Mouse (Mus musculus) MEL (cell line): ENCODE results near the gene Nova2. TPM values are rescaled to one million over a fixed set of nuclear protein-coding genes. Genes with fewer than 3 reads are reported as not detected.

Experiments used
- DNase-seq: peaks from one replicate; pipeline ENCODE4 v3.0.0; 2011; ENCODE audit warnings: low read depth, low spot score
- H3K27ac ChIP-seq: 2 replicates; pipeline ENCODE4 v1.5.1; 2012; ENCODE audit warnings: low read depth, mild to moderate bottlenecking, control low read depth, low read length, moderate library complexity; ENCODE audit not compliant: control insufficient read depth
- H3K27me3 ChIP-seq, 2 experiments: fragments of 150-350 bp in 1 of 2; sonication (generic) in 1 of 2; 2 replicates each; pipeline ENCODE4 v1.6.1; 2012; ENCODE audit warnings: low read length in 2 of 2, mild to moderate bottlenecking in 2 of 2, improper control_type of control experiment in 1 of 2, moderate library complexity in 1 of 2; ENCODE audit not compliant: insufficient read depth in 2 of 2, control insufficient read depth in 1 of 2
- H3K36me3 ChIP-seq, 2 experiments: 2 replicates each; pipeline ENCODE4 v1.6.1; 2012 to 2014; ENCODE audit warnings: low read length in 2 of 2, improper control_type of control experiment in 1 of 2, inconsistent platforms in 1 of 2, mild to moderate bottlenecking in 1 of 2; ENCODE audit not compliant: insufficient read depth in 2 of 2, control insufficient read depth in 1 of 2
- H3K4me1 ChIP-seq, 2 experiments: fragments of 150-350 bp in 1 of 2; sonication (generic) in 1 of 2; 2 replicates each; pipeline ENCODE4 v1.6.1; 2012; ENCODE audit warnings: low read length in 2 of 2, improper control_type of control experiment in 1 of 2, mild to moderate bottlenecking in 1 of 2; ENCODE audit not compliant: insufficient read depth in 2 of 2, control insufficient read depth in 1 of 2
- H3K4me3 ChIP-seq, 2 experiments: fragments of 150-350 bp in 1 of 2; sonication (generic) in 1 of 2; 2 replicates each; pipeline ENCODE4 v1.5.1; 2012; ENCODE audit warnings: low read depth in 2 of 2, low read length in 2 of 2, mild to moderate bottlenecking in 2 of 2, moderate library complexity in 2 of 2, control low read depth in 1 of 2, improper control_type of control experiment in 1 of 2; ENCODE audit not compliant: control insufficient read depth in 1 of 2, insufficient read depth in 1 of 2
- H3K79me2 ChIP-seq: 2 replicates; pipeline ENCODE4 v1.6.1; 2012; ENCODE audit warnings: mild to moderate bottlenecking, low read length, moderate library complexity; ENCODE audit not compliant: control insufficient read depth, poor library complexity, insufficient read depth
- H3K9ac ChIP-seq: 2 replicates; pipeline ENCODE4 v1.6.1; 2012; ENCODE audit warnings: low read depth, mild to moderate bottlenecking, control low read depth, low read length, moderate library complexity; ENCODE audit not compliant: control insufficient read depth, poor library complexity, severe bottlenecking
- H3K9me3 ChIP-seq: fragments of 150-350 bp; sonication (generic); replicated peaks from 2 replicates; pipeline ENCODE4 v1.6.1; 2012; ENCODE audit warnings: mild to moderate bottlenecking, low read length, improper control_type of control experiment, moderate library complexity; ENCODE audit not compliant: insufficient read depth
- BHLHE40 ChIP-seq: IDR thresholded peaks from 2 replicates; pipeline ENCODE4 v1.6.1; 2012; ENCODE audit warnings: low read depth, mild to moderate bottlenecking, inconsistent platforms, low read length, improper control_type of control experiment, borderline replicate concordance
- CHD1 ChIP-seq: IDR thresholded peaks from 2 replicates; pipeline ENCODE4 v1.6.1; 2012; ENCODE audit warnings: low read depth, mild to moderate bottlenecking, inconsistent platforms, low read length, improper control_type of control experiment
- CTCF ChIP-seq, 3 experiments: IDR thresholded peaks in 2 of 3; conservative IDR thresholded peaks in 1 of 3; 2 replicates each; pipeline ENCODE4 v1.5.1; 2011 to 2012; ENCODE audit warnings: low read length in 3 of 3, low read depth in 2 of 3, mild to moderate bottlenecking in 2 of 3, improper control_type of control experiment in 1 of 3, inconsistent platforms in 1 of 3, mixed read lengths in 1 of 3, moderate library complexity in 1 of 3; ENCODE audit not compliant: control insufficient read depth in 1 of 3, insufficient read depth in 1 of 3, poor library complexity in 1 of 3, severe bottlenecking in 1 of 3
- E2F4 ChIP-seq: IDR thresholded peaks from 2 replicates; pipeline ENCODE4 v1.6.1; 2011; ENCODE audit warnings: low read depth, low read length, improper control_type of control experiment, borderline replicate concordance
- GATA1 ChIP-seq: IDR thresholded peaks from 2 replicates; pipeline ENCODE4 v1.6.1; 2011; ENCODE audit warnings: low read depth, low read length, improper control_type of control experiment
- HCFC1 ChIP-seq: IDR thresholded peaks from 2 replicates; pipeline ENCODE4 v1.6.1; 2012; ENCODE audit warnings: low read depth, mild to moderate bottlenecking, inconsistent platforms, low read length, improper control_type of control experiment, moderate library complexity
- JUND ChIP-seq: IDR thresholded peaks from 2 replicates; pipeline ENCODE4 v1.6.1; 2011; ENCODE audit warnings: low read depth, mild to moderate bottlenecking, improper control_type of control experiment, low read length
- KAT2A ChIP-seq: conservative IDR thresholded peaks from 2 replicates; pipeline ENCODE4 v1.6.1; 2012; ENCODE audit warnings: low read depth, low read length, improper control_type of control experiment, inconsistent platforms
- MAFK ChIP-seq: IDR thresholded peaks from 2 replicates; pipeline ENCODE4 v1.6.1; 2011; ENCODE audit warnings: low read depth, mild to moderate bottlenecking, low read length, improper control_type of control experiment, borderline replicate concordance
- MAX ChIP-seq: IDR thresholded peaks from 2 replicates; pipeline ENCODE4 v1.6.1; 2011; ENCODE audit warnings: low read length, improper control_type of control experiment
- MEF2A ChIP-seq: IDR thresholded peaks from 2 replicates; pipeline ENCODE4 v1.6.1; 2014; ENCODE audit warnings: low read depth, mild to moderate bottlenecking, inconsistent platforms, low read length, improper control_type of control experiment; ENCODE audit not compliant: poor library complexity, insufficient replicate concordance, severe bottlenecking; ENCODE audit errors: extremely low read depth
- MXI1 ChIP-seq: IDR thresholded peaks from 2 replicates; pipeline ENCODE4 v1.6.1; 2011; ENCODE audit warnings: mild to moderate bottlenecking, low read depth, low read length, improper control_type of control experiment
- MYB ChIP-seq: IDR thresholded peaks from 2 replicates; pipeline ENCODE4 v1.6.1; 2011; ENCODE audit warnings: mild to moderate bottlenecking, low read depth, low read length, improper control_type of control experiment
- NELFE ChIP-seq: IDR thresholded peaks from 2 replicates; pipeline ENCODE4 v1.6.1; 2011; ENCODE audit warnings: low read depth, low read length, improper control_type of control experiment
- POLR2A ChIP-seq, 2 experiments: IDR thresholded peaks; 2 replicates each; pipeline ENCODE4 v1.6.1; 2011 to 2012; ENCODE audit warnings: low read length in 2 of 2, mild to moderate bottlenecking in 2 of 2, control low read depth in 1 of 2, improper control_type of control experiment in 1 of 2, low read depth in 1 of 2, moderate library complexity in 1 of 2; ENCODE audit not compliant: control insufficient read depth in 1 of 2, insufficient read depth in 1 of 2, poor library complexity in 1 of 2
- POLR2AphosphoS5 ChIP-seq: IDR thresholded peaks from 2 replicates; pipeline ENCODE4 v1.6.1; 2012; ENCODE audit warnings: low read depth, borderline replicate concordance, mild to moderate bottlenecking, inconsistent platforms, low read length, moderate library complexity, mixed read lengths
- SIN3A ChIP-seq: IDR thresholded peaks from 2 replicates; pipeline ENCODE4 v1.6.1; 2012; ENCODE audit warnings: low read length, improper control_type of control experiment, inconsistent platforms
- SMC3 ChIP-seq: IDR thresholded peaks from 2 replicates; pipeline ENCODE4 v1.6.1; 2011; ENCODE audit warnings: low read depth, low read length, improper control_type of control experiment
- TAL1 ChIP-seq: IDR thresholded peaks from 2 replicates; pipeline ENCODE4 v1.6.1; 2012; ENCODE audit warnings: mild to moderate bottlenecking, inconsistent platforms, low read length, moderate library complexity, mixed read lengths
- TBP ChIP-seq: IDR thresholded peaks from 2 replicates; pipeline ENCODE4 v1.8.0; 2011; ENCODE audit warnings: low read depth, low read length, improper control_type of control experiment
- TCF12 ChIP-seq: IDR thresholded peaks from 2 replicates; pipeline ENCODE4 v1.6.1; 2014; ENCODE audit warnings: low read depth, mild to moderate bottlenecking, inconsistent platforms, low read length, improper control_type of control experiment, moderate library complexity
- UBTF ChIP-seq: IDR thresholded peaks from 2 replicates; pipeline ENCODE4 v1.6.1; 2012; ENCODE audit warnings: low read depth, mild to moderate bottlenecking, inconsistent platforms, low read length, improper control_type of control experiment, moderate library complexity, borderline replicate concordance; ENCODE audit not compliant: insufficient read depth
- USF1 ChIP-seq: IDR thresholded peaks from 2 replicates; pipeline ENCODE4 v1.6.1; 2014; ENCODE audit warnings: low read depth, mild to moderate bottlenecking, inconsistent platforms, low read length, improper control_type of control experiment, moderate library complexity
- USF2 ChIP-seq, 2 experiments: IDR thresholded peaks; 2 replicates each; pipeline ENCODE4 v1.6.1; 2011 to 2012; ENCODE audit warnings: improper control_type of control experiment in 2 of 2, low read length in 2 of 2, borderline replicate concordance in 1 of 2, inconsistent platforms in 1 of 2, low read depth in 1 of 2, mild to moderate bottlenecking in 1 of 2; ENCODE audit not compliant: insufficient read depth in 1 of 2
- ZC3H11A ChIP-seq: IDR thresholded peaks from 2 replicates; pipeline ENCODE4 v1.6.1; 2012; ENCODE audit warnings: low read depth, mild to moderate bottlenecking, inconsistent platforms, low read length, improper control_type of control experiment
- ZKSCAN1 ChIP-seq: IDR thresholded peaks from 2 replicates; pipeline ENCODE4 v1.6.1; 2012; ENCODE audit warnings: low read depth, mild to moderate bottlenecking, inconsistent platforms, low read length, improper control_type of control experiment, moderate library complexity
- ZNF384 ChIP-seq: IDR thresholded peaks from 2 replicates; pipeline ENCODE4 v1.6.1; 2012; ENCODE audit warnings: low read depth, mild to moderate bottlenecking, inconsistent platforms, low read length, improper control_type of control experiment
- polyA plus RNA-seq, 2 experiments: library from polyadenylated mRNA; stranded (reverse) in 1 of 2; unstranded in 1 of 2; fragments of >175 nt in 1 of 2; fragments of >200 nt in 1 of 2; gene quantifications; 2 replicates each; pipeline versions ENCODE4 v1.2.1 to v1.2.4; 2012; ENCODE audit warnings: low replicate concordance in 2 of 2, low read depth in 1 of 2; ENCODE audit not compliant: insufficient read length in 2 of 2, insufficient read depth in 1 of 2, missing spikeins in 1 of 2
- total RNA-seq: library from RNA; depleted of rRNA; stranded (reverse); fragments of 300-350 nt; gene quantifications from 2 replicates; pipeline ENCODE4 v1.2.3, GENCODE M21; 2012

Nova2 gene
- total and polyA plus RNA-seq, 3 experiments = 0.04 to 0.22 TPM; not detected in 1

DNA sequence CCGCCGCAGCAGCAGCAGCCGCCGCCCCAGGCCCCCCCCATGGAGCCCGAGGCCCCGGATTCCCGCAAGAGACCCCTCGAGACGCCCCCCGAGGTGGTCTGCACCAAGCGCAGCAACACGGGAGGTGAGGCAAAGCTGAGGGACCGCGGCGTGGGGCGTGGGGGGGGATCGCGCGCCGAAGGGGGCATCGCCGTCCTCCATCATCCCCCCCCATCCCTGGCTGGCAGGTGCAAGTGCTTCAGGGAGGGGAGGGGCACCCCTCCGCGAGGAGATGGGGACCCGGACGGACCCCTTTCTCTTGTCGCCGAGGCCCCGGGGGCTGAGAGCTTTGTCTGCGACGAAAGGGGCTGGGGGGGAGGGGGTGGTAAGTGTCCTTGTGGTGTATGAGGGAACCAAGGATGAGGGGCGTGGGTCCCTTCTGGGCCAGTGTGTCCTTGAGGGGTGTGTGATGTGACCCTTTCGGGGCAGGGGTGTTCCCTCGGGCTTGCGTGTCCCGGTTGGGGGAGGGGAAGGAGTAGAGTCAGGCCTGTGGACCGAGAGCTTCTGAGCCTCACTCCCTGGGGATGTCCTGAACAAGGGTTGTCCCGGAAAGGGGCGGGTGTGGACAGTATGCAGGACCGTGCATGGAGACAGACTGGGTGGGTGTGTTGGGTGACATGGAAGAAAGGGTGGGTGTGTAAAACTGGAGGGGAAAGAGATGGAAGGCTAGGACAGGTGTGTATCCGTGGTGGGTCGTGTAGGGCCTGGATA lies 528 bp downstream of the Nova2 start:
- Histone ChIP-seq H3K27ac (no peak overlapping the region), H3K79me2 (no peaks in the 10 kb centered on the region), H3K4me3 (no peak overlapping the region), H3K36me3 (no peaks in the 10 kb centered on the region)
- TF ChIP-seq NELFE = no peak
- TF ChIP-seq POLR2AphosphoS5 = no peak
- no peak for TF ChIP-seq MAFK
- no peak for TF ChIP-seq ZKSCAN1
- TF ChIP-seq POLR2A (IDR thresholded peaks at IDR 0.05; ENCODE audit: control insufficient read depth in 1 of 2, insufficient read depth in 1 of 2, low read depth in 1 of 2, low read length in 2 of 2, poor library complexity in 1 of 2) = no peak
- no peak for TF ChIP-seq CTCF (IDR thresholded peaks at IDR 0.05 in 2 of 3, conservative IDR thresholded peaks at IDR 0.05 in 1 of 3; ENCODE audit: control insufficient read depth in 1 of 3, insufficient read depth in 1 of 3, low read depth in 2 of 3, low read length in 3 of 3, poor library complexity in 1 of 3, severe bottlenecking in 1 of 3)
- no peak for TF ChIP-seq MEF2A
- TF ChIP-seq ZC3H11A = no peak
- no peak for TF ChIP-seq MAX
- TF ChIP-seq GATA1 = no peak
- TF ChIP-seq SMC3 = no peak
- no peak for TF ChIP-seq TCF12
- no peak for TF ChIP-seq MYB
- TF ChIP-seq, all 39 proteins: peak for 0
- Histone ChIP-seq H3K4me1 (no peaks in the 10 kb centered on the region; a peak in 1 of 4 replicates), H3K9ac (no peak overlapping the region), H3K27me3 (peaks cover 8 to 9% of the 10 kb centered on the region in 2 experiments), H3K9me3 (no peaks in the 10 kb centered on the region)
- no peak for DNase-seq

DNA sequence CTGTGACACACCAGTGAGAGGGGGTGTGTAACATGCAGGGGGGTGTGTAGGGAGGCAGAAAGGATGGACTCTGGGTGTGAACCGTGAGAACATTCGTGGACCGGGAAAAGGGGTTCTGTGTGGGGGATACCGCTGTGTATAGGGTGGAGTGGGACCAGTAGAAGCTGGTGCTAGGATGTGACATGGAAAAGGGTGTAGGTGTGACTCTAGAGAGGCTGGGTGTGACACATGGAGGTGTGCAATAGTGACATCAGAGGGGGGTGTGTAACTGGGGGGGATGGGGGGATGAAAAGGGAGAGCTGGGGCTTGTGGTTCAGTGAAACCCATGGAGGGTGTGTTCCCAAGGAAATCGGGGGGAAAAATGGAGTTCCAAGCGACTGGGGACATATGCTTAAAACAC lies 1.2 kb downstream of the Nova2 start:
- no peaks in the 10 kb centered on the region for H3K36me3 ChIP-seq
- H3K9ac ChIP-seq = no peak overlapping the region
- no peaks in the 10 kb centered on the region for H3K79me2 ChIP-seq
- H3K4me1 ChIP-seq = no peaks in the 10 kb centered on the region; a peak in 1 of 4 replicates
- H3K27ac ChIP-seq = no peak overlapping the region
- H3K9me3 ChIP-seq = no peaks in the 10 kb centered on the region
- no peak for DNase-seq
- TF ChIP-seq E2F4 (no peak), GATA1 (no peak), ZC3H11A (no peak), CHD1 (no peak), KAT2A (no peak), ZNF384 (no peak), TAL1 (no peak), MXI1 (no peak), HCFC1 (no peak), TBP (no peak), JUND (no peak), ZKSCAN1 (no peak), USF2 (IDR thresholded peaks at IDR 0.05; ENCODE audit: borderline replicate concordance in 1 of 2, insufficient read depth in 1 of 2, low read depth in 1 of 2, low read length in 2 of 2) (no peak), POLR2AphosphoS5 (no peak), MAFK (no peak), USF1 (no peak), BHLHE40 (no peak), TCF12 (no peak), SIN3A (no peak), UBTF (no peak)
- peaks cover 8 to 9% of the 10 kb centered on the region in 2 experiments for H3K27me3 ChIP-seq
- H3K4me3 ChIP-seq = no peak overlapping the region
